Mouse (Mus musculus) T-helper 17 cell (primary cell): ENCODE data around the gene Casp7.

Experiments used
- in situ Hi-C, 2 experiments: fragments of 300-600 bp; cut with MboI, MseI; formaldehyde crosslinking; loops; 1 replicate in 1 of 2; 2 replicates in 1 of 2; pipeline ENCODE4 v1.15.1; 2025; ENCODE audit warnings: high pct_unique_total_duplicates in 2 of 2

The Casp7 gene

DNA sequence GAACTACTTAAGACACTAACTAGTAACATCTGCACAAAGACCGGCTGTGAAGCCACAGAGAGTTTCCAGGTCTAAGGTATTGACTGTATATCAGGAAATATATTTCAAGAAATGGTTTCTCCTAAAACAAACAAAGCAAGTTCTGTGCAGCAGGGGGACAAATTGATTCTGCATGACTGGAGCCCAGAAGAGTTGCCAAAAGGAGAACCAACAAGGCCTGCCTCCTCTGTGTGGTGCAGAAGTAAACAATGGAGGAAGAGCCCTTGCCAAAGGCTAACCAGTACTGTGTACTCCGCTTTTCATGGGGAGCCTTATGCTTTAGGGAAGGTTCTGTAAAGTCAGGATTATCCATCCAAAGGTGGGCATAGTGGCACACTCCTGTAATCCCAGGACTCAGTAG lies 63.3 kb downstream of the Casp7 start:
- in situ Hi-C loops, result no loop called here

DNA sequence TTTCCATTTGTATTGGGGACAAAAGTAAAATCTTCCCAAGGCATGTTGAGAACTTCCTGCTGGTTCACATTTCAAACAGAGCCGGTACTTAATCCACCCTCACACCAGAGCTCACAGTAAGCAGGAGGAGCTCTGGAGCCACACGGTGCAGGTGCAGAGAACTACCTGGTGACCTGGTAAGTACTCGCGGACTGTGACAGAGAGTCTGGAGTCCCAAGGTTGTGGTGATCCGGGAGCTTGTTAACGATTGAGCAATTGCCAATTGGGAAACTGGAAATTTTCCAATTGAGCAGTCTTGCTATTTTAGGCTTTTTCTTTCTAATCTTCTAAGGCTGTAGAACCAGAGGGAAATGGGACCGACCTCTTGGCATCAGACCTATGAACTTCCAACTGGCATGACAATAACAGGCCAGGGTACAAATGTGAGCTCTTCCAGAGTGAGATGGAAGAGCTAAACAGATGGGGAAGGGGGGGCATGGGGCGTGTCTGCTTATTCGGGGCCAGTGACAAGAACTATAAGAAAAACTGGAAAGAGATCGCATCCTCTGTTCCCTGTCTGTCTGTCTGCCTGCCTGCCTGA lies 64.7 kb downstream of the Casp7 start, which contains the start of gene Plekhs1:
Gene Plekhs1 (plus strand): TSS at position 119 of the 580 bp plus-strand sequence.
- in situ Hi-C loops, result no loop called here

DNA sequence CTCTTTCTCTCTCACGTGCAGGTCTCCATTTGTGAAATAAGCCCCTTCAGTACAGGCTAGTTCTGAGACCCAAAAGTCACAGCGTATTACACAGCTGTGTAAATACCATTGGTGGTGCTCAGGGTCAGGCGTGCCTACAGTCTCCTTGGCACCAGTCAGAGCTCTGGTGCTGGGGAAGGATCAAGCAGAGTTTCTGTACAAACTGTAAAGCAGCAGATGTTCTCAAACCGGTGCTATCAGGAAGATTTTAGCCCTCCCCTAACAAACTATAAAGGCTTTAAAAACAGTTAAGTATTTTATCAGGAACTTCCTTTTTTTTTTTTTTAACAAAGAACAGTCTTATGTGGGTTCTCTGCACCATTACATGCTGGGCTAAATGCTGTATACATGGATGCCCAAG lies 65.9 kb downstream of the Casp7 start:
- in situ Hi-C loops, result no loop called here

DNA sequence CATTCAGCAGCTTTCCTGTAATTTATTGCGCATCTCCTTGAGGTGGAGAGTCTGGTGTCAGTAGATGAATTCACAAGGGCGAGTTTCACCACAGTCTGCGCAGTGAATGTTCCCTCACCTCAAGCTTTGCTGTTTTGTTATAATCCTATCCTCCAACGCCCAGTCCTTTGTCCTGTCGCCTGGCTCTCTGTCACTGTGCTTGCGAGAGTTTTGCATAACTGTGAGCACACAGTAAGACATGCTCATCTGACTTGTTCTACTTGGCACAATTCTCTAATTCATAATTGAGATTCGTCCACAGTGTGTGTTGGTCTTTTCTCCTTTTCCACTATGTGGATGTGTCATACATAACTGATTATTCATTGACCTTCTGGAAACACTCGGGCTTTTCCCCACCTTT lies 69.6 kb downstream of the Casp7 start:
- in situ Hi-C loops, result no loop called here

DNA sequence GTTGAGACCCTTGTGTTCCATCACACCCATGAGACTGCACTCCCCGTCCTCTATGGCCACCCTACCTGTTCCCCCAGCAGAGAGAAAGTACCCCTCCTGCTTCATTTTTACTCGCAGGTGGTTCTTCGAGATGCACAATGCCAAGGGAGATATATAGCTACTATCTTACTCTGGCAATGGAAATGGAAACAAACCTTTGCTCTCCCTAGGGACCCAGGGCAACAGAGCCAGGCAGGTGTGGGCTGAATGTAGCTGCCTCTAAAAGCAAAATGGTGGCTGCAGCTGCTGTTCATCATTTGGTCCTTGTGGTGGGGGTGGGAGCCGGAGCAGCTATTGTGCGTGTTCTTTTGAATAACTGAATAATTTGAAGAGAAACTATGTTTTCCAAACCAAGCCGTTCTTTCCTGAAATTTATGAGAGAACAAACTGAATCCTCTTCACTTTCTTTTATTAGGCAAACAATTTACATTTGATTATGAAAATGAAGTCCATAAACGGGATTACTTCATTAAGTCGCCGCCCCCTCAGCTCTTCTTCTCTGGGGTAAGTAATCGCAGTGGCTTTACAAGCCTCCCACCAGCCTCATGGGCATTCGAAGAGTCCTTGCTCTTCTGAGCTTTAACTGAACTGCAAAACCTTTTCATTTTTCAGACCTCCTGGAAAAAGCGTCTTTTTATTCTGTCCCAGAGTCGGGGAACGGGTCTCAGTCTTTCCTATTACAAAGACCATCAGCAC lies 73.5 kb downstream of the Casp7 start:
- in situ Hi-C loops, result no loop called here

DNA sequence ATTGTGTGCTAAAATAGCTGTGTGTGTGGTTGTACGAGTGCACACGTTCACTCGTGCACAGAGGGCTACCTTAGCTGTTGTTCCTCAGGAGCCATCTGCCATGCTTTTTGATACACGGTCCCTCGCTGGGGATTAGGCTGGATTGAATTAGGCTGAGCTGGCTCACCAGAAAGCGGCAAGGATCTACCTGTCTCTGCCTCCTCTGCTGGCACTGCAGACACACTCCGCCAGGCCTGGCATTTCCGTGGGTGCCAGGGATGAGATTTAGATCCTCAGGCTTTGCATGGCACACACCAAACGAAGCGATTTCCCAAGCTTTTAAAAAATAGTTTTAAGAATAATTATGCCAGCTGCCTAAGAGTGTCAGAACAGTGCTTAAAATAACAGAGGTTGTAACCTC lies 75.0 kb downstream of the Casp7 start:
- in situ Hi-C loops, result no loop called here

DNA sequence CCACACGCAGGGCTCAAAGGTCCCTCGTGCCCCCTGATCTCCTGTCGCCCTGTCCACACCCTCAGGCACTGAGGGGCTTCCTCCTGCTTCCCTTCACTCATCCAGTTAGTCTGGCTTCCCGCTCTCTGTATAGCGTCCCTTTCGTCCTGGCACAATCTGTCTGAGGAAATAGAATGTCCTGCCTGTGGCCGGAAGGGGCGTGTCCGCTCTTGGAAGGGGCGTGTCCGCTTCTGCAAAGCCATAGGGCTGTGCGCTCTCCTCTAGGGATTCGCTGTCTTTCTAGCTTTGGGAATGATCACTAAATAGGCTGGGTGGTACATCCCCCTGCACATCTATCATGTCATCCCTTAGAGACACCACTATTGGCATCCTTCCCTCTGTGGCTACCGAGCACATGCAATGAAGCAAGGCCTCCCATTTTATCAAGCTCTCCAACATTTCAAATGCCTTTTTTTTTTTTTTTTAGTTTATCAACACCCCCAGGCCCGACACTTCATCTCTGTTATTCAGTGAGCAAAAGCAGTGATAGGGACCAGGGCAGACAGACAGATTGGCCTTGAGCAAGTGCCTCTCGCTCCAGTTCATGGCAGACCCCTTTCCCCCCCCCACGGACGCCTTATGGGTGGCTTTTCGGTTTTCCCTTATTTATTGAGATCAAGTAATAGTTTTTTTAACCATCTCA lies 78.1 kb downstream of the Casp7 start:
- in situ Hi-C loops, result no loop called here

DNA sequence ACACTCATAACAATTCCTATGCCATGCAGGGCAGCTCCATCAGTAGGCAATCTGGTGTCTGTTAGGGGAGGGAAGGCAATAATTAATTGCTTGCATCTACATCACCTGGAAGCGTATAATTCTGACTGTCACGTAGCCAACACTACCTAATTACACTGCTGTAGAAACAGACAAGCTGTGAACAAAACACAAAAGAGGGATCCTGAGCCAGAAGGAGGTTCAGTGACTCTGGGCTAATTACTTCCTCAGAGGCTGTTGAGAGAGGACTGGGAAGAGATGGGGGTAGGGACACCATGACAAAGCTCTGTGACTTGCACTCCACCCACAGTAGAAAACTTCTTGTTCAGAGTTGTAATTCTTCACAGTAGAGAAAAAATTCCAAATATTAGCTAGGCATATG lies 79.6 kb downstream of the Casp7 start:
- in situ Hi-C loops, result no loop called here

DNA sequence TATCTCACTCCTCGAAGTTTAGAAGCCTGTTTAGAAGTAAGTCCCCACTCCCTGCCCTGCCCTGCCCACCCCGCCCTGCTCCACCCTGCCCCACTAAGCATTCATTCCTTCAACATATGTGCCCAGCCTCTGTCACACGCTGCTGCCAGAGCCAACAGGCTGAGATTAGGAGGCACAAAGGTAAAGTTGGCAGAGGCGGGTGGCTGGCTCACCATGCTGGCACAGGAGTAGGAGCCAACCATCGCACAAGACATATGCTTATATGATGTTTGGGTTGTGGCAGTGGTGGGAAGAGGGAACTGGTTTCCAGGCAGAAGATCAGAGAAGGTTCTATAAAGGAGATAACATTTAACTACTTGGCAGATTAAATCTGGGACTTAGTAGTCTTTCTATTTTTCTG lies 80.3 kb downstream of the Casp7 start:
- in situ Hi-C loops, result no loop called here

DNA sequence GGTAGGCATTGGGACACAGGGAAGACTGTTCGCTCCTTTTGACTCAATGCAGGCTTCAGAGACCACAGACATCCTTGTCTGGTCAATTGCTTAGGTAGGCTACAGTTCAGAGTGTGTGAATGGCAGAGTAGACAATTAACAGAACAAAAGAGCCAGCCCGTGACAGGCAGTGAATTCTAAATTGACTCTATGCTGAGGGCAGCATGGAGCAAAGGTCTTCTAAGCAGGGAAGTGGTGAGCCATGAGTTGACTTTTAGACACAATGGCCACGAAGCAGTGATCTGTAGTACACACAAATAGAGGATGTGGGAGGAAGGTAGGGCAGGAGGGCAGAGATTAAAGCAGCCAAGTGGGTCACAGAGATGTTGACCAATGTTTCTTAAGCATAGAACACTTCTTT lies 80.9 kb downstream of the Casp7 start:
- in situ Hi-C loops, result no loop called here

DNA sequence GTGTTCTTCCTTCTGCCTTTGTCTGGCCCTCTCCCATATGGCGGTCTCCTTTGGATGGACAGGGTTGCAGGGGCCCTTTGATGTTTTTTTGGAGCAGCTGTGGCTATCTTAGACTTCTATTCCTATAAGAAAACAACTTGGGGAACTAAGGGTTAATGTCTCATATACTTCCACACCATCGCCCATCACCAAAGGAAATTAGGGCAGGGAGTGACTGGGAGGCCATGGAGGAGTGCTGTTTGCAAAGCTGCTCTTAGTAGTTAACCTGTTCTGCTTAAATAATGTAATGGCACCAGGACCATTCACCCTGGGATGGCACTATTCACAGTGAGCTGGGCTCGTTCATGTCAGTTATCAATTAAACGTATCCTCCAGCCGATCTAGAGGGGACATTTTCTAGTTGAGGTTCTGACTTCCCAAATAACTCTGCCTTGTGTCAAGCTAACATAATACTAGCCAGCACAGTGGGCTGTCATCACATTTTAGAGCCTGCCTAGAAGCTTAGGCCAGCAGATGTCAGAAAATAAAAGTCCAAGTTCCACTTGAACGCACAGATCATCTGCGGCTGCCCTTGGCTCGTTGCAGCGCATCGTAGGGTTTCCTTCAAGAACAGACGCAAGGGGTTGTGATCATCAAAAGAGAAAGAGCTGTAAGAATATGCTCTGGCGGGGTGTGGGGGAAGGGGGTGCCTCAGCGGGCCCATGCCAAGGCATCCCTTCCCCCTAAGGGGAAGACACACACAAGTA lies 87.9 kb downstream of the Casp7 start:
- in situ Hi-C loops, result no loop called here

DNA sequence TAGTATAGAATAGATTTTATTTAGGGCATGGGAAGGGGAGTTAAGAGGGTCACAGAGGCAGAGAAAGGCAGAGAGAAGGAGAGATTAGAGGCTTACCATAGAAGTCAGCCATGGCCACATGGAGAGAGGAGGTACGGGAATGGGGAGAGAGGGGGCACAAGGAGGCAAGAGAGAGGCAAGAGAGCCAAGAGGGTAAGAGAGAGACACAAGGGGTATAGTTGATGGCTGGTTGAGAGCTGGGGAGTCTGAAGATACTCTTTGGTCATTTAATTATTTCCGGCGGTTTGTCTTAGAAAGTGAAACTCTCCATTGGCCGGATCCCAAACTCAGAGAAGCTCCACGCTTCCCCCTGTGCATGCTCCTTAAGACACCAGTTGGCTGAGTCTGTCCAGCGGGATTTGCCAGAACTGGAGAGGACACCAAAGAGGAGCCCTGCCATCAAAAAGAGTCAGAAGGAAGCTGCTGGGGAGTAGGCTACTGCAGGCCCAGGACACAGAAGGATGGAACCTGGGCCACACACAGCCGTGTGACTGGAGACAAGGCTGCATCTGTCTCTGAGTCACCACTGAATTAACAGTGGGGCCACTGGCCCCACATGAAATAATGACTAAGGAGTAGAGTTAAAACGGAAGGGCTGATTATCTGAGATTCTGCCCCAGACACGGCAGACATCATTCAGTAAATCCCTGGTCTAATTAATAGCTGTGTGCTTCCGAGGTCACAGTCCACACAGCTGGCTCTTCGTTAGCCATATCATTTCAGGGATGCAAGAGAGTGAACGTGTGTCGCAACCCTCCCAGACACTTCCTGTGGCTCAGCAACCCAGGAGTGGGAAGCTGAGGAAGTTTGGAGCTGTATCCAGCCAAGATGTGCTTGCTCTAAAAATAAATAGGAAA lies 88.7 kb downstream of the Casp7 start:
- in situ Hi-C loops, result no loop called here

DNA sequence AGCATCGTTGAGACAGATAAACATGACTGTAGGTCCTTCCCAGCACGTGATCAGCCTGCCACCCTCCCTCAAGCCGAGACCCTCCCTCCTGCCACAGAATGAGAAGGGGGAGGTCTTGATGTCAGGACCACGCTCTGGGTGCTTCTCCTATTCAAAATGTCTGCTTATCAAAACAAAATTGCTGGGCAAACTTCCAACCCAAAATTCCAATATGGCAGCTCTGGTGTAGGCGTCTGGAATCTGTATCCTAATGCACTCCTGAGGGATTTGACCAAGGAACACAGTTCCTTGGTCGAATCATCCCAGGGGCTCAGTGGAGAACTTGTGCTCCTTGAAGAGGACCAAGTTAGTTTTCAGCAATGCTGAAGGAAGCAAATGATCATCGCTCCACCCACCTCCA lies 90.0 kb downstream of the Casp7 start:
- in situ Hi-C loops, result no loop called here

DNA sequence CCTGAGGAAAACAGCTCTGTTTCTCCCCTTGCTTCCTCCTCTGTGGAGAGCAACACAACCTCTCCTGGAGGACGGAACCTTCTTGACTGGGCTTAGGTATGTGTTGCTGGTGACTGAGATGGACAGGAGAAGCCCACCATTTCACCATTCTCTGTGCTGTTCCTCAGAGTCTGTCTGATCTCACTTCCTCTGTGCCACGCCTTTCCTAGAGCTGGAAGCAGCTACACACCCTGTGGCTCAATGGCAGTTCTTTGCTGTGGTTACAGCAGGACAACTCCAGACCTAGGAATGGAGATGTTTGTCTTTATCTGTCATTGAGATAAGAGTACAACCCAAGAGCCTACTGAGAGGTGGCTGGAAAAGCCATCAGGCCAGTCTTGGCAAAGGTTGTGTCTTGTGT lies 90.4 kb downstream of the Casp7 start:
- in situ Hi-C loops, result no loop called here

DNA sequence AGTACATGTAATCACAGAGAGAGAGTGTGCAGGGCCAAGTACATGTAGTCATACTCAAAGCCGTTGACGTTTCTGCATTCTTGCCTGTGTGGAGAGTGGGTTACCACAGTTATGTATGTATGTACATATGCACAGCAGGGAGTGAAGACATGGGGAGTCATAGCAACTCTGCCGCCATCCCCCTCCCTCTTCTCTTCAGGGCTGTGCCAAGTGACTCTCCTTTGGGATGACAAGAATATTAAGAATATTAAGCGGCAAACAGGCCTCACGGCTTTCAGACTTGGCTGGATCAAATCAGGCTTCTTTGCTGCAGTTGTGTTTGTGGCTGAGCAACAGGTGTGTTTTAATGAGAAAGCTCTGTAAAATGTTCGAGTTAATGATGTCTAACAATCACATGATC lies 92.7 kb downstream of the Casp7 start:
- in situ Hi-C loops, result no loop called here
